Mouse (Mus musculus) induced T-regulatory cell, adult 2 months (primary cell): Measurements from ENCODE around the gene Gm13694.
"Not testable (repeated sequence)": the region's sequence is repeated elsewhere in the genome, so short reads cannot be mapped to it uniquely, and the experiment has no call there.

Source experiments
- DNase-seq: peaks from one replicate; pipeline ENCODE4 v3.0.0-alpha.2; 2012; ENCODE audit warnings: low read depth

Gene Gm13694

DNA sequence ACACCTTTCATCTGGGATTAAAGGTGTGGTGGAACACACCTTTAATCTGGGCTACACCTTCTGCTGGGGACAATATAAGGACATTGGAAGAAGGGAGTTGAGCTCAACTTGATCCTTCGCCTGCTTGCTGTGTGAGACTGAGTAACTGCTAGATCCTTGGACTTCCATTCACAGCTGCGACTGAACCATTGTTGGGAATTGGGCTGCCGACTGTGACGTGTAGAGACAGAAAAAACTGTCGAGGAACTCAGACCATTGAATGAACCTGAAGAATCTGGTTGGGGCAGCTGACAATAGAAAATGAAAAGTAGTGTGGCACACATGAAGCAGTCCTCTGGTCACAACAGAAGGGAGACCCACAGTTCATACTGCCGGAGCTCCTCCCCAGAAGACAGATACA, at the start of gene Gm13694:
Gene Gm13694, plus strand, starts transcription at position 301 of the 400 bp plus-strand sequence.
- DNase-seq = not testable (repeated sequence)

DNA sequence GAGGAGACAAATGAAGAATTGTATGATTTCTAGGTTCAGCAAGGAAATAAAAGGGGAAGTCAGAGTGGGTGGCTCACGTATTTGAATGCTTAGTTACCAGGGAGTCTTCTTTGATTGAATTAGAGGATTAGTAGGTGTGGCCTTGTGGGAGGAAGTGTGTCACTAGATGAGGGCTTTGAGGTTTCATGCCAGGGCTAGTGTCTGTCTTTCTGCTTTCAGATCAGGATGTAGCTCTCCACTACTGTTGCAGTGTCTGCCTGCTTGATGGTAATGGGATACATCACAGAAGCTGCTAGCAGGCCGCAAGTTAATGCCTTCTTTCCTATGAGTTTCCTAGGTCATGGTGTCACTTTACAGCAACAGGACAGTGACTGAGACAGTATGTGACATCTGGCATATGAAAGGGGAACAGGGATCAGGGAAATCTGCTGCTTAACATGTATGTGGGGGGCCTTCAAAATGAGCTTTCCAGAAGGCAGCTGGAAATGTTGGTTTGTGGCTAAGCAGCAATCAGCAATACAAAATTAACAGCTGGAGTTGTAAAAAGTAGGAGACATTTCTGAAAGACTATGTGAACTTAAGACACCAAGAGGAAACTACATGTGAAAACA, 49.1 kb upstream of the Gm13694 start:
- DNase-seq = peak; percentile 29

DNA sequence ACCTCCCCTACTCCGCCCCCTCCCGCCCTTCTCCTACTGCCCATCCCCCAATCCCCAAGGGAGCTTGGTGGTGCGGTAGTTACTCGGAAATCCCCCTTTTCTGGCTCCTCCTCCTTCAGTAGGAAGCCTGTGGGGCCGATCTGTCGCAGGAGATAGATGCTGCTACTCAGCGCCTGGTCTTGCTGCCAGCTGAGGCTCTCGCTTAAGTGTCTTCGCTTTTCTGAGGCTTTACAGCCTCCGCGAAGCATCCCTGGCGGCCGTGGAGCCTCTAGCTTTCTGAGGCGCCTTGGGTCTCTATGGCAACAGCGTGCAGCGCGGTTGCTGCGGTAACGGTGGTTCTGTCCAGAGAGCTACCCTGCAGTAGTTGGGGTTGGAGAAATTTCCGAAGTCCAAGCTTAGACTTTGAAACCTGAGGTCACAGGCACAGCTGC, 37.8 kb upstream of the Gm13694 start, which contains the start of gene Zswim2:
Gene Zswim2, minus strand, starts transcription at position 298 of the 431 bp plus-strand sequence.
- peak; percentile 45 for DNase-seq

DNA sequence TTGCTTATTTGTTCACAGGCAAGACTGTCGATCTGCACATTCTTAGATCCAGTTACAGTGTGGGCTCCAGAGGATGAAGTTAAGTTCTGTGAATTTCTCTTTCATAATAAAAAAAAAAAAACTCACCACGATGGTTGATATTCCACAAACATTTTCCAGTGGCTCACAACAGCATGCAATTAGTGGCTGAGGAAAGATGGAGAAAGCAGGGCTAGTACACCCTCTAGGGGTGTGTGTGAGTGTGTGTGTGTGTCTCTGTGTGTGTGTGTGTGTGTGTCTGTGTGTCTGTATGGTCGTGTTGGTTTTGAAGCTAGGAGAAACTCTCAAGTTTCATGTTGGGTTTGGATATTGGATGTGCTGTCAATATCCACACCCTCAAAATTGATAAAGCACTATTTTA, 37.4 kb upstream of the Gm13694 start:
- no peak for DNase-seq

DNA sequence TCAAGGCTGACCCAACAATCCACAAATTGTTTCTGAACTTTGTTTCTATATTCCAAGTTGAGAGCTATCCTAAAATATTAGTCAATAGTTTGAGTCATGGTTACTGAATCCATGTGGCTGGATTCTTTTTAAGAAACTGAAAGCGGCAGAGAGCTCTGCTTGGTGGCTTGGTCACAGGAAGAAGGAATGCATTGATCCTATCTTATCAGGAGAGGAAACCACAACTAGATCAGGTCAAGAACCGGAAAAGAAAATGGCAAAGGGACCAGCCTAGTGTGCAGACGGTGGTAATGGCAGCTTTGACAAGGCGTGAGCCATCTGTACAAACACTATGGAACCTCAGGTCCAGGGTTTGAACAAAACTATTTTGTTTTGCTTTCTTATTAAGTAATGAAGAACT, 36.9 kb upstream of the Gm13694 start:
- DNase-seq = peak; percentile 6

DNA sequence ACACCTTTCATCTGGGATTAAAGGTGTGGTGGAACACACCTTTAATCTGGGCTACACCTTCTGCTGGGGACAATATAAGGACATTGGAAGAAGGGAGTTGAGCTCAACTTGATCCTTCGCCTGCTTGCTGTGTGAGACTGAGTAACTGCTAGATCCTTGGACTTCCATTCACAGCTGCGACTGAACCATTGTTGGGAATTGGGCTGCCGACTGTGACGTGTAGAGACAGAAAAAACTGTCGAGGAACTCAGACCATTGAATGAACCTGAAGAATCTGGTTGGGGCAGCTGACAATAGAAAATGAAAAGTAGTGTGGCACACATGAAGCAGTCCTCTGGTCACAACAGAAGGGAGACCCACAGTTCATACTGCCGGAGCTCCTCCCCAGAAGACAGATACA, 23.3 kb upstream of the Gm13694 start, which contains the start of gene Gm13698:
Gene Gm13698, plus strand, starts transcription at position 301 of the 400 bp plus-strand sequence.
- not testable (repeated sequence) for DNase-seq

DNA sequence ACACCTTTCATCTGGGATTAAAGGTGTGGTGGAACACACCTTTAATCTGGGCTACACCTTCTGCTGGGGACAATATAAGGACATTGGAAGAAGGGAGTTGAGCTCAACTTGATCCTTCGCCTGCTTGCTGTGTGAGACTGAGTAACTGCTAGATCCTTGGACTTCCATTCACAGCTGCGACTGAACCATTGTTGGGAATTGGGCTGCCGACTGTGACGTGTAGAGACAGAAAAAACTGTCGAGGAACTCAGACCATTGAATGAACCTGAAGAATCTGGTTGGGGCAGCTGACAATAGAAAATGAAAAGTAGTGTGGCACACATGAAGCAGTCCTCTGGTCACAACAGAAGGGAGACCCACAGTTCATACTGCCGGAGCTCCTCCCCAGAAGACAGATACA, 17.5 kb upstream of the Gm13694 start, which contains the start of gene Gm13693:
Gene Gm13693, plus strand, starts transcription at position 301 of the 400 bp plus-strand sequence.
- DNase-seq = not testable (repeated sequence)

DNA sequence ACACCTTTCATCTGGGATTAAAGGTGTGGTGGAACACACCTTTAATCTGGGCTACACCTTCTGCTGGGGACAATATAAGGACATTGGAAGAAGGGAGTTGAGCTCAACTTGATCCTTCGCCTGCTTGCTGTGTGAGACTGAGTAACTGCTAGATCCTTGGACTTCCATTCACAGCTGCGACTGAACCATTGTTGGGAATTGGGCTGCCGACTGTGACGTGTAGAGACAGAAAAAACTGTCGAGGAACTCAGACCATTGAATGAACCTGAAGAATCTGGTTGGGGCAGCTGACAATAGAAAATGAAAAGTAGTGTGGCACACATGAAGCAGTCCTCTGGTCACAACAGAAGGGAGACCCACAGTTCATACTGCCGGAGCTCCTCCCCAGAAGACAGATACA, 11.7 kb upstream of the Gm13694 start, which contains the start of gene Gm13695:
Gene Gm13695, plus strand, starts transcription at position 301 of the 400 bp plus-strand sequence.
- DNase-seq = not testable (repeated sequence)

DNA sequence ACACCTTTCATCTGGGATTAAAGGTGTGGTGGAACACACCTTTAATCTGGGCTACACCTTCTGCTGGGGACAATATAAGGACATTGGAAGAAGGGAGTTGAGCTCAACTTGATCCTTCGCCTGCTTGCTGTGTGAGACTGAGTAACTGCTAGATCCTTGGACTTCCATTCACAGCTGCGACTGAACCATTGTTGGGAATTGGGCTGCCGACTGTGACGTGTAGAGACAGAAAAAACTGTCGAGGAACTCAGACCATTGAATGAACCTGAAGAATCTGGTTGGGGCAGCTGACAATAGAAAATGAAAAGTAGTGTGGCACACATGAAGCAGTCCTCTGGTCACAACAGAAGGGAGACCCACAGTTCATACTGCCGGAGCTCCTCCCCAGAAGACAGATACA, 5.9 kb upstream of the Gm13694 start, which contains the start of gene Gm13696:
Gene Gm13696, plus strand, starts transcription at position 301 of the 400 bp plus-strand sequence.
- not testable (repeated sequence) for DNase-seq

DNA sequence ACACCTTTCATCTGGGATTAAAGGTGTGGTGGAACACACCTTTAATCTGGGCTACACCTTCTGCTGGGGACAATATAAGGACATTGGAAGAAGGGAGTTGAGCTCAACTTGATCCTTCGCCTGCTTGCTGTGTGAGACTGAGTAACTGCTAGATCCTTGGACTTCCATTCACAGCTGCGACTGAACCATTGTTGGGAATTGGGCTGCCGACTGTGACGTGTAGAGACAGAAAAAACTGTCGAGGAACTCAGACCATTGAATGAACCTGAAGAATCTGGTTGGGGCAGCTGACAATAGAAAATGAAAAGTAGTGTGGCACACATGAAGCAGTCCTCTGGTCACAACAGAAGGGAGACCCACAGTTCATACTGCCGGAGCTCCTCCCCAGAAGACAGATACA, 5.7 kb downstream of the Gm13694 start, which contains the start of gene Gm13697:
Gene Gm13697, plus strand, starts transcription at position 301 of the 400 bp plus-strand sequence.
- DNase-seq = not testable (repeated sequence)

DNA sequence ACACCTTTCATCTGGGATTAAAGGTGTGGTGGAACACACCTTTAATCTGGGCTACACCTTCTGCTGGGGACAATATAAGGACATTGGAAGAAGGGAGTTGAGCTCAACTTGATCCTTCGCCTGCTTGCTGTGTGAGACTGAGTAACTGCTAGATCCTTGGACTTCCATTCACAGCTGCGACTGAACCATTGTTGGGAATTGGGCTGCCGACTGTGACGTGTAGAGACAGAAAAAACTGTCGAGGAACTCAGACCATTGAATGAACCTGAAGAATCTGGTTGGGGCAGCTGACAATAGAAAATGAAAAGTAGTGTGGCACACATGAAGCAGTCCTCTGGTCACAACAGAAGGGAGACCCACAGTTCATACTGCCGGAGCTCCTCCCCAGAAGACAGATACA, 11.5 kb downstream of the Gm13694 start, which contains the start of gene Gm13691:
Gene Gm13691, plus strand, starts transcription at position 301 of the 400 bp plus-strand sequence.
- DNase-seq = not testable (repeated sequence)

DNA sequence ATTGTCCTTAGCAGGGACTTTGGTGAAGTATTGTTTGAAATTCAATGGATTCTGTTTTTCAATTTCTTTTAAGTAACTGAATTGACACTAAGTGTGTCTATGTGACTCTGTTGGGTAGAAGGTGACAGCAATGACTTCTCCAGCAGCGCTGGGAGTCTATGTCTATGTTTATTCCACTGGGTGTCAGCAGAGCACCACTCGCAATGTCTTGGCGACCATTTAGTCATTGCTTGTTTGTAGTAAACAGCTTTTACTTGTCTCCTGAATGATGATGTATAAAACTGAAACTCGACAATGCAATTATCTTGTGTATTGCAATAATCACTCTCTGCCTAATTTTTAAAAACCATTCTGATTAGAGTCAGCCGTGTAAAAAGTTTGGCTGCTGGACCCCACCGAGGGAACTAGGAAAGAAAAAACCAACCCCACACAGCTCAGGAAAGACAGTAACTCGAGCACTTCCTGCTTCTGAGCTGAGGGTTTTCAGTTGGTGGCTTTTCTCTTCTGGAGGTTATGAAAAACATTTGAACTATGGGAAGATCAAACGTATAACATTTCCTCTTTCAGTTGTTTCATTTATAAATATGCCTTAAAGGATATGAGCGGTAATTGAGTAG, 15.0 kb downstream of the Gm13694 start:
- DNase-seq = peak; percentile 83

DNA sequence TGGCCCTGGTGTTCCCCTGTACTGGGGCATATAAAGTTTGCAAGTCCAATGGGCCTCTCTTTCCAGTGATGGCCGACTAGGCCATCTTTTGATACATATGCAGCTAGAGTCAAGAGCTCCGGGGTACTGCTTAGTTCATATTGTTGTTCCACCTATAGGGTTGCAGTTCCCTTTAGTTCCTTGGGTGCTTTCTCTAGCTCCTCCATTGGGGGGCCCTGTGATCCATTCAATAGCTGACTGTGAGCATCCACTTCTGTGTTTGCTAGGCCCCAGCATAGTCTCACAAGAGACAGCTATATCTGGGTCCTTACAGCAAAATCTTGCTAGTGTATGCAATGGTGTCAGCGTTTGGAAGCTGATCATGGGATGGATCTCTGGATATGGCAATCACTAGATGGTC, 15.8 kb downstream of the Gm13694 start:
- not testable (repeated sequence) for DNase-seq

DNA sequence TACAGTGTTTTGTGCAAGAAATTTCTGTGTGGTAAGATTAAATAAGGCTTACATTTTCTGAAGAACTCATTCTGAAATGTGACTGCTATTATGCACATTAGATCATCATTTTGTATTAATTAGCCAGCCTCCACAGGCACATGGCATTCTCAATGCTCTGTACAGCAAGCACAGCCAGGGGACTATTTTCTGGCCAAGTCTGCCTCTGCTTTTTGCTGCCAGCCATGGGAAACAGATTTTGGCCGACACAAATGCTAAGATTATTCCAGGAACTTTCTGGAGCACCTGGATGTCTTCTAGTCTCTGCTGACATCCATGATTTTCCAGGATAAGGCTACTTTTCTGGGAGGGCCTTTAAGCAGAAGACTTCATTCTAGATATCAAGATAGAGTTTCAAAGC, 30.2 kb downstream of the Gm13694 start:
- DNase-seq = no peak

DNA sequence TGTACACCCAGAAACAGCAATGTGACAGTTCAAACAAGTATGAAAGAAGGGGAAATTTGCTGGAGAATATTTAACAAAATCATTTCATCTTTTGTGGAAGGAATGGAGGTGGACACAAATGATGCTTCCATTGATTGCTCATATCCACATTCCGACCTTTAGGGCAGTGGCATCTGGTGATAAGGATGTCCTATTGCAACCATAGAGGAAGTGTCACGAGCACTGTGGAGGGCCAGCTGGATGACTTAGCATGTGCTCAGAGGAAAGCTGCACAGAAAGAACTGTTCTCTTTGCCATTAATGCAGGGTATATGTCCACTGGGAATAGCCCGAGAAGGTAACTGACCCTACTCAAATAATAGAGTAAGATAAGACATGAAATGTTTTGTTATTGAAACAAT, 31.1 kb downstream of the Gm13694 start:
- no peak for DNase-seq

DNA sequence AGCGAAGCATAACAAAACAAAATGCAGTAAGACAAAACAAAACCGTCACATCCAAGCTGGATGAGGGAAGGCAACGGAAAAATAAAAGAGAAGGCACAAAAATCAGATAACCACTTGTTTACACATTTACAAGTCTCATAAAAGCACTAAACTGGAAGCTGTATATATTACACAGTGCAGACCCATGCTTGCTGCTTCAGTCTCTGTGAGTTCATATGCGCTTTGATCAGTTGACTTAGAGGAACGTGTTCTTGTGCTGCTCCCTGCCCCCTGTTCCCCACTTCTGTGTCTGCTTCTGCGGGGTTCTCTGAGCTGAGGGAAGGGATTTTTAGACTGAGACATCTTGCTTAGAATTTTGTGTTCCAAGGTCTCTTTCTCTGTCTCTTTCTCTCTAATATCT, 35.8 kb downstream of the Gm13694 start:
- DNase-seq = no peak

DNA sequence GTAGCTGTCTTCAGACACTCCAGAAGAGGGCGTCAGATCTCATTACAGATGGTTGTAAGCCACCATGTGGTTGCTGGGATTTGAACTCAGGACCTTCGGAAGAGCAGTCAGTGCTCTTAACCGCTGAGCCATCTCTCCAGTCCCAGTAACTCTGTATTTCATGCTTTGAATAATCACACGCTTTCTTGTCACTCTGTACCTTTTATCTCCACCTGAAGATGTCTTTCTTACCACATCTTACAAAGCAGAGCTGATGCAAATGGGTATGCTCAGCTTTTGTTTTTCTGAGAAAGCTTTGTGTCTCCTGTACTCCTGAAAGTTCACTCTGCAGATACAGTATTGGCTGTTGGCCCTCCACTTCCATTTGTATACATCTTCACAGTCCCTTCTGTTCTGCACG, 37.6 kb downstream of the Gm13694 start:
- not testable (repeated sequence) for DNase-seq

DNA sequence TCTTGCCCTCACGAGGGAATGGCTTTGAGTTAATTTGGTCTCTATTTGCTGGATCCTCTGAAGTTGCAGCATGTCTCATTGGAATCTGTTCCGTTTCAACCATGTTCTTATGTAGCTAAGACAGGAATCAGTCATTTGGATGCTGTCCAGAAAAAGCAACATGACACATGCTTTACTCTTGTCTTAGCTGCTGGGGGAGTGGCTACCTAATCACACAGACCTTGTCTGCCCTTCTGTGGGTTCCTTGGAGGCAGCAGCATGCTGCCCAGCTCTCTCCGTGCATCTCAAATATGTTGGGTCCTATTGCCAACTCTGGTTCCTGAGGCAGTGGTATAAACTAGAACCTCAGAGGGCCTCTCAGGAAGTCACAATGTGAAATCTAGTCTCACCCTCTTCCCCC, 39.6 kb downstream of the Gm13694 start:
- no peak for DNase-seq

DNA sequence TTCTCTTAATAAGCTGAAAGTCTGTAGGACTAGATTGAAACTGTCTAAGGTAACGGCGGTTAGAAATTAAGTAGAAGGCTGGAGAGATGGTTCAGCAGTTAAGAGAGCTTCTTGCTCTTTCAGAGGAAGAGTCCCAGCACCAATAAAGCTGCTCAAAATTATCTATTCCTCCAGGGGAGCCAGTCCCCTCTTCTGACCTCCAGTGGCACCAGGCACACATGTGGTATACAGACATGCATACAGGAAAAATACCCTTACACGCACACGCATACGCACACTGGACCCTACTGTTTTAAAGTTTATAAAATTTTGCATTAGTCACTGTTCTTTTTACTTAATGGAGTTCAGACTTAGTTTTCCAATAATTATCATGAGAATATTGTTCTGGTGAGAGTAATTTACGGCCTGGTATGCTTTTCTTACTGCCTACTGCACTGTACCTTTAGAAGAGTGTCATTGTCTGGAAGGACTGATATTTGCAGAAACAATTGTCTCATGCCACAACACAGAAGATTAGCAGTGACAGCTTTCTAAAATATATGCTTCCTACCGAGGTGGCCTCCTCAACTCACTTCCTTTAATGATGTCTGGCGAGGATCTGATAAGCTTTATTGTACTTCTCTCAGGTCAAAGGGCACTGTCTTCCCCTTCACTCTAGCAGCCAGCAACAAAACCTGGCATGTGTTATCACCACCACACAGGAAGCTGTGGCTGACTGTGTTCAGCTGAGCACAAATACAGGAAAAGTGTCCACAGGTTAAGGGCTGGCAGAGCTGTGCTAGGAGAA, 41.0 kb downstream of the Gm13694 start:
- peak; percentile 39 for DNase-seq

DNA sequence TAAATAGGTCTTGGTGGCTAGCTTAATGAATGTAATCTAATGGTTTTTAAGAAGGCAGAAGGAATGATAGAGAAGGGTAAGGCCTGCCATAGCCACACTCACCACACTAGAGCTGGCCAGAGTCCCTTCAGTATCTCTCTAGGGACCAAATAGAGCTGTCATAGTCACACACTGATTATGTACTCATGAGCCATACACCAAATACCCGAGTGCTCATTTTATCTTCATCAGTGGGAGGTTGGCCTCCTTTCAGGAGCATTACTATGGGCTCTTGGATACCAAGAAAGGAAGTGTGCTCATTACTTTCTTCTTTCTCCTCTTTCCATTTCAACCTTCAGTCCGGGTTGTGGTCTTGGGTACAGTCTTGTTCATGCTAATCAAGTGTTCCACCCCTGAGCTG, 43.2 kb downstream of the Gm13694 start:
- no peak for DNase-seq

DNA sequence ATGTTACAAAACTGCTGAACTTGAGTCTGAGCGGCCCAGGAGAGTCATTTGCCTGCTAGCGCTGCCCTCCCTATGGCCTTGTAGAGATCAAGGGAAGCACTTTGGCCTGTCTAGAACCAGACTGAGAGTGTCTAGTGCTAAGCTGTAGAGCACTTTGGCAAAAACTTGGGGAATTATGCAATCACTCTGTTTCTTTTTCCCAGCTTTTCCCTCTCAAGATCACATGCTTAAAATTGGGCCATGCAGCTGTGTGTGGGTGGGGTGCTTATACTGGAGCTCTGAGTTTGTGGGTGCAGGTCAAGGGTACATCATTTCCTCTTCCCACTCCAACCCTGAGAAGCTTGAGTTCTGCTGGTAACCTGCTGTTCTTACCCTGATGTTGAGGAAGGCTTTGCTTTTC, 44.2 kb downstream of the Gm13694 start:
- DNase-seq = no peak

DNA sequence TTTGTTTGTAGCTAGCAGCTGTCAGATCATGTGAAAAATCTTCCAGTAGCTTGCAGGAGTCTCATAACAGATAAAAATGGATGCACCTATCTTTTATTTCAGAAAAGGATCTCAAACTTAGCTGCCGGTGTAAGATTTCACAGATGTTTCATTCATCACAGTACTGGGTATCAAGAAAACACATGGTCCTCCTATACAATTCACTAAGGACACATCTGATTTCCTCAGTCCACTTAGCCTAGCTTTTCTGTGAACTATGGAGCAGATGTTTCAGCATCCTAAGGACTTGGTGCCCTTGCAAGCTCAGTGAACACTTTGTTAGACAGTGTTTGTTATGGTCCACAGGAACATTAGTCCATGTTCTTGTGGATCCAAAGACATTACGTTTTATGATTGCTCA, 44.6 kb downstream of the Gm13694 start:
- no peak for DNase-seq
